Mouse (Mus musculus) hindbrain, embryonic 14.5 days (tissue): ENCODE measurements around the gene Btbd35f10. TPM values are rescaled to one million over a fixed set of nuclear protein-coding genes. Genes with fewer than 3 reads are reported as not detected.
"Not testable (repeated sequence)": the region's sequence is repeated elsewhere in the genome, so short reads cannot be mapped to it uniquely, and the experiment has no call there.

Experiments
- ATAC-seq: fragments of 200-750 bp; cut with Nextera tagmentation; 2 replicates; pipeline ENCODE4 v1.8.0; 2017; ENCODE audit warnings: moderate number of reproducible peaks, mild to moderate bottlenecking, moderate TSS enrichment, moderate library complexity; ENCODE audit not compliant: low FRiP score
- DNase-seq: peaks from one replicate; pipeline ENCODE4 v3.0.0-alpha.2; 2015; ENCODE audit warnings: low spot score
- H3K27ac ChIP-seq: fragments of 300-500 bp; sonication (generic); 2 replicates; pipeline ENCODE4 v1.5.1; 2014; ENCODE audit warnings: mild to moderate bottlenecking, moderate library complexity
- H3K27me3 ChIP-seq: fragments of 300-500 bp; sonication (generic); 2 replicates; pipeline ENCODE4 v1.6.1; 2014; ENCODE audit warnings: mild to moderate bottlenecking, low read length, mixed read lengths; ENCODE audit not compliant: control insufficient read depth, insufficient read depth
- H3K36me3 ChIP-seq: fragments of 300-500 bp; sonication (generic); replicated peaks from 2 replicates; pipeline ENCODE4 v1.6.1; 2014; ENCODE audit not compliant: control insufficient read depth, insufficient read depth
- H3K4me1 ChIP-seq: fragments of 300-500 bp; sonication (generic); replicated peaks from 2 replicates; pipeline ENCODE4 v1.6.1; 2014; ENCODE audit warnings: antibody characterized with exemption, low read length, mixed read lengths; ENCODE audit not compliant: control insufficient read depth, insufficient read depth
- H3K4me2 ChIP-seq: fragments of 300-500 bp; sonication (generic); replicated peaks from 2 replicates; pipeline ENCODE4 v1.6.1; 2014; ENCODE audit warnings: mild to moderate bottlenecking, moderate library complexity
- H3K4me3 ChIP-seq: fragments of 300-500 bp; sonication (generic); replicated peaks from 2 replicates; pipeline ENCODE4 v1.5.1; 2014; ENCODE audit warnings: mild to moderate bottlenecking, low read length
- H3K9ac ChIP-seq: fragments of 300-500 bp; sonication (generic); 2 replicates; pipeline ENCODE4 v1.6.1; 2014
- H3K9me3 ChIP-seq: fragments of 300-500 bp; sonication (generic); 2 replicates; pipeline ENCODE4 v1.6.1; 2016; ENCODE audit warnings: low read length; ENCODE audit not compliant: control insufficient read depth
- whole genome bisulfite sequencing: fragments of 180-500 bp; shearing (Covaris S2); extraction: QIAGEN DNeasy Blood & Tissue Kit; methylation state at CpG from one replicate; pipeline ENCODE4 v1.1.7; 2014; 5-methylcytosine and 5-hydroxymethylcytosine counted together
- polyA plus RNA-seq: library from polyadenylated mRNA; unstranded; fragments of >200 nt; fragmentation: Nextera tagmentation; extraction: Ambion mirVana; gene quantifications from 2 replicates; pipeline ENCODE4 v1.2.1, GENCODE M21; 2014

Btbd35f10 gene
- not detected in 2 replicates for polyA plus RNA-seq

GRCm38 (mm10) chrX:3752785-3753184, at the start of gene Btbd35f10:
Btbd35f10 (minus strand) TSS chrX:3752885.
- H3K36me3 ChIP-seq, H3K27me3 ChIP-seq, DNase-seq, H3K4me1 ChIP-seq, H3K27ac ChIP-seq, H3K9me3 ChIP-seq, H3K4me2 ChIP-seq, H3K4me3 ChIP-seq, H3K9ac ChIP-seq, ATAC-seq: not testable (repeated sequence)
- WGBS: no CpG with 5 or more reads among the region's 3 CpGs

Other genes with a start within 250 kb of the Btbd35f10 start
- gene Btbd35f18, start 52.7 kb downstream of the Btbd35f10 start, polyA plus RNA-seq: not detected in 2 replicates
- gene Btbd35f16, start 204.1 kb upstream of the Btbd35f10 start, polyA plus RNA-seq: not detected in 2 replicates